Mouse (Mus musculus): ENCODE results near the gene Crk. TPM values are rescaled to one million over a fixed set of nuclear protein-coding genes. Genes with fewer than 3 reads are reported as not detected.

Gene Crk
- 108 and 116 TPM in 2 replicates for polyA plus RNA-seq (2015; fragmentation: Nextera tagmentation; extraction: Ambion mirVana)

DNA sequence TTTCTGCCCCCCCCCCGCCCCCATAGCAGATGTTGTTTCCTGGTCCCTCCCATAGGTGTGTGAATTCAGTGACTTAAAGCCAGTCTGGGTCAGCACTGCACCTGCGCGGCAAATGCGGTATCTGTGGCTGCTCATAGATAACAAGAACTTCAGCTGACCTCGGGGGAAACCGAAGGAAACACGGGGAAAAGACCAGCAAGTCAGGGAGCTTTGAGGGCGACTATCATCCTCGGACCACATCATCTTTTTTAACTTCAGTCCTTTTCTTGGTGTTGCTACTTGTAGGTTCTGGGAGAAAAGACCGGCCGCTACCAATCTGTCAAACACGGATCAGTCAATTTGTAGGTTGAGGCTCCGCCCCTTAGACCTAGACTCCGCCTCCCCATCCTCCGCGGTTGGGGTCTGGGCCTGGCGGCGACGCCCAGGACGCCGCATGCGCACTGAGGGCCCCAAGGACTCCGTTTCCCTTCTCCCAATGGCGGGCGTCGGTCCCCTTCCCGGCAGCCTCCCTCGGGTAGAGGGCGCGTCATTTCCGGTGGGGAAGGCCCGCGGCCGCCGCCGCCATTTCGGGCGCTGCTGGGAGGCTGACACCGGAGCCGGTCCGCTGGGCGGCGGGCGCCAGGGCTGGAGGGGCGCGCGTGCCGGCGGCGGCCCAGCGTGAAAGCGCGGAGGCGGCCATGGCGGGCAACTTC, at the start of gene Crk:
Crk (plus strand) TSS at position 513 of the 692 bp plus-strand sequence.
- Histone ChIP-seq H3K36me3 (peaks cover 5% of the 10 kb centered on the region), H3K4me1 (peaks cover 8% of the 10 kb centered on the region; the same call in 1 of the 2 replicates), H3K9me3 (no peaks in the 10 kb centered on the region), H3K27ac (peak within 1 kb of the TSS; percentile 97), H3K4me2 (peak within 1 kb of the TSS; percentile 74), H3K27me3 (replicated peaks) (no peaks in the 10 kb centered on the region), H3K4me3 (replicated peaks) (peak within 1 kb of the TSS; percentile 99), H3K9ac (peak within 1 kb of the TSS; percentile 97)
- ATAC-seq (ENCODE audit: insufficient read depth, low FRiP score, low read depth), result peak; percentile 96
- under 1% methylated on average over 55 of the region's 55 CpGs for WGBS

DNA sequence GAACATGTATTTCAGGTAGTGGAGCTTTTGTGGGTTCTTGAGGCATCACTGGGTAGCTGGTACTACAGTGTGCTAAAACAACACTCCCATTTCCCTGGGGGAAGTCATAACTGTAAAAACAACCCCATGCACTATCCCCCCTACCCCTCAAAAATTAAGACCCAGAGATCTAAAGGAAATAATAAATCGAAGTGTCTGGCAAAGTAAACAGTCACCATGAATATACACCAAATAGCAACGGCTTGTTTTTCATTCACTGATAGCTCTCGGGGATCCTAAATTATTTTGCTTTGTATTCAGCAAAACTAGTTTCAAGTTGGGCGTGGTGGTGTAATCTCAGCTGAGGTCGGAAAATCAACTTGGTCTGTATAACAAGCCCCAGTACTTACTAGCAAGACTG, 49.0 kb upstream of the Crk start:
- H3K9ac ChIP-seq, result no peak overlapping the region; the same call in 1 of the 2 replicates
- peak overlapping the region; percentile 77 for H3K4me3 ChIP-seq (replicated peaks)
- H3K36me3 ChIP-seq, result peaks cover 22% of the 10 kb centered on the region
- peak overlapping the region; percentile 76; the same call in 1 of the 2 replicates for H3K27ac ChIP-seq
- 8% methylated on average over 5 of the region's 5 CpGs for WGBS
- ATAC-seq (ENCODE audit: insufficient read depth, low FRiP score, low read depth), result no peak
- H3K4me2 ChIP-seq, result peak overlapping the region; percentile 83
- peaks cover 17% of the 10 kb centered on the region; the same call in 1 of the 2 replicates for H3K4me1 ChIP-seq
- H3K9me3 ChIP-seq, result no peaks in the 10 kb centered on the region
- no peaks in the 10 kb centered on the region for H3K27me3 ChIP-seq (replicated peaks)

DNA sequence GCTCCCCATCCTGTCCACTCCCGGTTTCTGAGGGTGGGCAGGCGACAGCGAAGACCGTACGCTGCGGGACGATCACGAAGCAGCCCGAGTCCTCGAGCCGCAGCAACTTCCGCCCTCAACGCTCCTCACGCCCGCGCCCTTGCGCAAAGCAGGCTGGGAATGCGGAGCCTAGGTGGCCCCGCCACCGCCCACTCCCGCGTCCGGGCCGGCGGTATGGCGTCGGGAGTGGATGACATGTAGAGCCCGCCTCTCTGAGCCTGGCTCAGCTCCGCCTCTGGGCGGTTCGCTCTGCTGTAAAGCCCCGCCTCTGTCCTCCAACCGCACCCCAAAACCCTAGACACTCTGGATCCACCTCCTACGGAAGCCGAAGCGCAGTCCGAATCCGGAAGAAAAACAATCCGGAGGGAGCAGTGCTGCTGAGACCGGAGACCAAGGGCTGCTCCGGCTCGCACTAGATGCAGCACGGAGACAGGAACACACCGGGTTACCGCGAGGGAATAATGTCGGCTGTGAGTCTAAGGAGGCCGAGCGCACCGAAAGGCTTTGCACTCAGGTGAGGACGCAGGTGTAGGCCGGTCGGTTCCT, 48.3 kb upstream of the Crk start, which contains the start of gene Inpp5k:
Inpp5k (plus strand) TSS at position 344 of the 585 bp plus-strand sequence.
- peak; percentile 100 for ATAC-seq (ENCODE audit: insufficient read depth, low FRiP score, low read depth)
- Histone ChIP-seq H3K4me3 (replicated peaks) (peak within 1 kb of the TSS; percentile 77), H3K9ac (peak within 1 kb of the TSS; percentile 60), H3K36me3 (peaks cover 17% of the 10 kb centered on the region), H3K4me1 (peaks cover 17% of the 10 kb centered on the region; the same call in 1 of the 2 replicates), H3K27me3 (replicated peaks) (no peaks in the 10 kb centered on the region), H3K27ac (peak within 1 kb of the TSS; percentile 76), H3K9me3 (no peaks in the 10 kb centered on the region), H3K4me2 (peak within 1 kb of the TSS; percentile 83)
- under 1% methylated on average over 53 of the region's 53 CpGs for whole genome bisulfite sequencing

DNA sequence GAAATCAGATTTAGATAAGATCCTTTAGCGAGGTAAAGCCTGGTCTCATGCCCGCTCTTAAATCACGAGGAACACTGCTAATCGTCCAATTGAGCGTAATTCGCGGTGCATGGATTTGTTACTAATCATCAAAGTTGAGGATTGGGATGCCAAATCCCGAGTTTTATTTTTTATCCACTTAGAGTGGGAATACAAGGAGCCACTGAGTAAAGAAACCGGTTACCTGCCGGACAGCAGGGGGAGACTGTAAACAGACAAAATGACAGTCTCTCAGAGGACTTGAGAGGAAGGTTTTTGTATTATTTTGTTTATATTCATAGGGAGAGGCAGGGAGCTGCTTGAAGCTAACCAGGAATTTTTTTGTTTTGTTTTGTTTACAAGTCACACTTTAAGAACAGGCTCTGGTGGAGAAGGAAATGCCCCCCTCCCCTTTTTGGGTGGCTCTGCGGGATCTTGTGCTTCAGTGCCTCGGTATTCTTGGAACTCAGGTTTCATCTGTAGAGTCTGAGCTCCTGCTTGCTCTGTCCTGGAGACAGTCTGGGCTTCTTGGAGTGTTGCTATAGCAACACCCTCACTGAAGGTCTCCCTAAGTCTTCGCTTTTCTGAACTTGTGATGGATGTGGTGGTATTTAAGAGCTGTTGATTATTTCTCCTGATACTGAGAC, 47.4 kb upstream of the Crk start:
- Histone ChIP-seq H3K36me3 (peaks cover 9% of the 10 kb centered on the region), H3K9me3 (no peaks in the 10 kb centered on the region), H3K4me2 (peak overlapping the region; percentile 83), H3K27ac (no peak overlapping the region; the same call in 1 of the 2 replicates), H3K4me1 (peaks cover 17% of the 10 kb centered on the region; the same call in 1 of the 2 replicates), H3K9ac (peak overlapping the region; percentile 60; the same call in 1 of the 2 replicates), H3K4me3 (replicated peaks) (peak overlapping the region; percentile 77), H3K27me3 (replicated peaks) (no peaks in the 10 kb centered on the region)
- 6% methylated on average over 13 of the region's 13 CpGs for WGBS
- no peak for ATAC-seq (ENCODE audit: insufficient read depth, low FRiP score, low read depth)

DNA sequence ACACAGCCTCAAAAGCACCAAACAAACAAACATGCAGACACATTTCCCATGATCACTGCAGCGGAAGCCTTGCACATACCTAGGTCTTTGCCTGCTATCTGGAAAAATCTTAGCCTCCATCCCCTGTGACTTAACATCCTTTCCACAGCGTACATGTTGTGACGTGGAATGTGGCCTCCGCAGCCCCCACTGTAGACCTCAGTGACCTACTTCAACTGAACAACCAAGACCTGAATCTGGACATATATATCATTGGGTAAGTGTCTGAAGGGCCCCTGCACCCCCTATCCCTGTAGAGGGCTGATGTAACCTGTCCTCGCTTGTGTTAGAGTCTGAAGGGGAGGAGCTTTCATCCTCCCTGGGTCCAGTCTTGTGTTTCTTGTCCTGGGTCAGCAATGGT, 46.1 kb upstream of the Crk start:
- peaks cover 17% of the 10 kb centered on the region; the same call in 1 of the 2 replicates for H3K4me1 ChIP-seq
- WGBS, result 91% methylated on average over 5 of the region's 5 CpGs
- H3K4me3 ChIP-seq (replicated peaks), result no peak overlapping the region
- no peak overlapping the region for H3K4me2 ChIP-seq
- no peak for ATAC-seq (ENCODE audit: insufficient read depth, low FRiP score, low read depth)
- no peaks in the 10 kb centered on the region; the same call in 1 of the 2 replicates for H3K36me3 ChIP-seq
- no peaks in the 10 kb centered on the region for H3K9me3 ChIP-seq
- H3K27me3 ChIP-seq (replicated peaks), result no peaks in the 10 kb centered on the region
- H3K9ac ChIP-seq, result no peak overlapping the region
- H3K27ac ChIP-seq, result no peak overlapping the region

DNA sequence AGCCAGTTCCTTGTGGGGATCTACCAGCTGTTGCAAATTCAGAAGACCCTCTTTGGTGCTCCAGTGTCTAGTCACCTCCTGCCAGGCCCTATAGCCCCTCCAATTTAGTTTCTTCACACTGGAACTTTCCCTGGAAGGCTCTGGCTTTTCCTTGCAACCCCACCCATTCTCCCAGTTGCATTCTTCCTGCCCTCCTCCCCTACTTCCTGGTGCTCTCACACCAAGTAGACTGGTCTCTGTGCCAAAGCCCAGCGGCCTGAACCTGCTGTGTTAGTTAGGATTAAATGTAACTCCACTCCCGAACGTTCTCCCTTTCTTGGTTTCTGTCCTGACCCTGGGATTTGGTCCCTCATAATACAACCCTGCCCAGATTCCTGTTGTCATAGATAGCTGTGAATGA, 44.3 kb upstream of the Crk start:
- WGBS, result 80% methylated on average over 3 of the region's 3 CpGs
- Histone ChIP-seq H3K27me3 (replicated peaks) (no peaks in the 10 kb centered on the region), H3K4me3 (replicated peaks) (no peak overlapping the region), H3K27ac (no peak overlapping the region), H3K9ac (no peak overlapping the region), H3K4me2 (no peak overlapping the region), H3K4me1 (peaks cover 14% of the 10 kb centered on the region; the same call in 1 of the 2 replicates), H3K36me3 (no peaks in the 10 kb centered on the region), H3K9me3 (no peaks in the 10 kb centered on the region)
- no peak for ATAC-seq (ENCODE audit: insufficient read depth, low FRiP score, low read depth)

DNA sequence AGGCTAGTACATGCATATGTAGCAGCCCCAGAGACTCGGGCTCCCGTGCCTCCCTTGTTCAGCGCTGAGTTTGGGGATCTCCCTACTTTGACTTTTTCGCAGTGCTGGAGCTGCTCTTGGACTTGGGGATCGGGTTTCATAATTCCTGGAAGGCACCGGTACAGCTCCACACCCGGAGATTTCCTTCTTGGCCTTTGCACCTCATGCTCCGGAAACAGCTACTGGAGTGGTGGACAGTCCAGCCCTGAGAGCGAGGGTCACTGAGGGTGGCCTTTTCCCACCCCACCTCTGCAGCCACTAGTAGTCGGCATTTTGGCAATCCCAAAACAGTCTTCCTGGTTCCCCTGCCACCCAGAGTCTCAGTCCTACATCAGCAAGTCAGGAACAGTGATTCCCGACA, 43.7 kb upstream of the Crk start:
- Histone ChIP-seq H3K4me2 (no peak overlapping the region), H3K9me3 (no peaks in the 10 kb centered on the region), H3K27ac (no peak overlapping the region), H3K9ac (no peak overlapping the region), H3K4me1 (peaks cover 10% of the 10 kb centered on the region; the same call in 1 of the 2 replicates), H3K27me3 (replicated peaks) (no peaks in the 10 kb centered on the region), H3K36me3 (no peaks in the 10 kb centered on the region), H3K4me3 (replicated peaks) (no peak overlapping the region)
- no peak for ATAC-seq (ENCODE audit: insufficient read depth, low FRiP score, low read depth)
- WGBS, result 67% methylated on average over 11 of the region's 11 CpGs

DNA sequence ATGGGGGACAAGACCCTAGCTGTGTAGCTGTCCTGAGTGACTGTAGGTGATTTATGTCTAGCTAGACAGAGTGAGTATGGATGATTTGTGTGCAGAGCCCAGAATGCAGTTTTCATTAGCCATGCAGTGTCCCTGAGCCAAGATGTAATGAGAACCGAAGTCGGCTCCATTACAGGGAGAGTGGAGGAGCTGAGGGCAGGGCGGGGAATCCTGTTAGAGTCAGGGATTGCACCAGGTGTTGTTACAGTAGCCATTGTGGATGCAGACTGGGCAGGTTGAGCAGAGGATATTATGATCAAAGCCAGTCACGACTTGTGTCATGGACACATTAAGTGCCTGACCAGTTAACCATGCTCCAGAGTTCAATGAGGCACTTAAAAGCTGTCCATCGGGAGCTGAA, 35.7 kb upstream of the Crk start:
- Histone ChIP-seq H3K9me3 (no peaks in the 10 kb centered on the region), H3K9ac (no peak overlapping the region), H3K4me2 (no peak overlapping the region), H3K27ac (no peak overlapping the region), H3K4me3 (replicated peaks) (no peak overlapping the region), H3K4me1 (peaks cover 2% of the 10 kb centered on the region; the same call in 1 of the 2 replicates), H3K36me3 (no peaks in the 10 kb centered on the region), H3K27me3 (replicated peaks) (no peaks in the 10 kb centered on the region)
- ATAC-seq (ENCODE audit: insufficient read depth, low FRiP score, low read depth), result no peak
- WGBS, result 78% methylated on average over 5 of the region's 5 CpGs

DNA sequence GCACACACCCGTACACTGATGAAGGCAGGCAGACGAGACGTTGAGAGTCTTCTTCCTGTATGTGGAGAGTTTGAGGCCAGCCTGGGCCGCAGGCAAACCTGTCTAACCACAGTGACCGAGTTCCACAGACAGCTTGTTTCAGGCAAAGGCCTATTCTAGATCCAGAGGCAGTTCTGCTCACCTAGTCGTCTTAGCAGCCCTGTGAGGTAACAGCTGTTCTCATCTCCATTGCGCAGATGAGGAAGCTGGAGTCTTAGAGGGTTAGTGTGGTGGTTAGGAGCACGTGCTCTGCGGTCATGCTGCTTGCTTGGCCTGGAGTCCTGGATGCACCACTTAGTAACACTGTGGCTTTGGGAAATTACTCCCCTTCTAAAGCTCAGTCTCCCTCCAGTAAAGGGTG, 34.4 kb upstream of the Crk start:
- no peaks in the 10 kb centered on the region for H3K27me3 ChIP-seq (replicated peaks)
- WGBS, result 75% methylated on average over 9 of the region's 9 CpGs

DNA sequence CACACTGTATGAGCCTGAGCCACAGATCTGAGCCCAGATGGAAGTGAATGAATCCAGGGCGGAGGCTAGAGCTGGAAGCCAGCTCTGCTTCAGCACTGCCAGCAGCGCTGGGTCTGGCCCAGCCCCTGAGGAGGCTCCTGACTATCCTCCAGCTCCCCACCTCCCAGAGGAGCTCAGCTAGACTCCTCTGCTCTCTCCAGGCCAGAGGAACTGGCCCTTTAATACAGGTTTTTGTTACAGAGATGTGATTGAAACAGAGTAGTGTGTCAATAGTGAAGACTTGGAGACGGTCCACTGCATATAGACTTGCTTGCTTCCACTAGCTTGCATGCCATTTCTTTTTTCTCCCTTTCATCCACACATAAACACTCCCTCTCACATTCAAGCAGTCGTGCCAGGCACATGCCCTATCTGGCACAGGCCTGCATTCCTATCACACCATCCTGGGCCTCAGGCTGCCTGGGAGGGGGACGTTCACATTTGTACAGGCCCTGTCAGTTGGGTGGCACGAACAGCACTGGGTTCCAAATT, 31.3 kb upstream of the Crk start:
- no peaks in the 10 kb centered on the region for H3K9me3 ChIP-seq
- 61% methylated on average over 6 of the region's 6 CpGs for WGBS
- no peak overlapping the region for H3K27ac ChIP-seq
- no peaks in the 10 kb centered on the region for H3K27me3 ChIP-seq (replicated peaks)
- H3K36me3 ChIP-seq, result no peaks in the 10 kb centered on the region
- H3K4me3 ChIP-seq (replicated peaks), result no peak overlapping the region
- peaks cover 17% of the 10 kb centered on the region for H3K4me1 ChIP-seq
- H3K4me2 ChIP-seq, result no peak overlapping the region
- no peak overlapping the region for H3K9ac ChIP-seq
- ATAC-seq (ENCODE audit: insufficient read depth, low FRiP score, low read depth), result no peak

More for the DNA sequence above, 34.4 kb upstream of the Crk start:
- no peak for ATAC-seq (ENCODE audit: insufficient read depth, low FRiP score, low read depth)
- H3K9me3 ChIP-seq, result no peaks in the 10 kb centered on the region
- no peaks in the 10 kb centered on the region for H3K36me3 ChIP-seq
- no peak overlapping the region for H3K27ac ChIP-seq
- H3K4me3 ChIP-seq (replicated peaks), result no peak overlapping the region
- no peak overlapping the region for H3K4me2 ChIP-seq
- H3K9ac ChIP-seq, result no peak overlapping the region
- H3K4me1 ChIP-seq, result peaks cover 9% of the 10 kb centered on the region; the same call in 1 of the 2 replicates

DNA sequence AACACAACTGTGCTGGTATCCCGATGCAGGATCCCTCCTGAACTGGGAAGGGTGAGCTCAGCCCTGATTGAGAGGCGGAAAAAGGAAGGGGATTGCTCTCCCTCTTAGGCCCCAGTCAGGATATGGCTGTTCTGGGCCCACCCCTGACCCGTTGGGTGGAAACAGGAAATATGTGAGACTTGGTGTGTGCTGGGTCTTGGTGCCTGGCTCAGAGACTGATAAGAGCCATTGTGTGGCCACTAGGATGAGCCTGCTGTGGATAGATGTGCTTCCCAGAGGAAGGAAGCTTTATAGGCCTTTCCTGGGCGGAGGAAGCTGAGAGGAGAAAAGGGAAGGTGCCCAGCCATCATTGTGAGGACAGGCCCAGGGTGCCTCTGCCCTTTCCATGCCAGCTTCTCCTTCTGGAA, 29.9 kb upstream of the Crk start:
- ATAC-seq (ENCODE audit: insufficient read depth, low FRiP score, low read depth), result no peak
- 62% methylated on average over 4 of the region's 4 CpGs for WGBS

More for the DNA sequence above, 29.9 kb upstream of the Crk start:
- Histone ChIP-seq H3K27ac (peak overlapping the region; percentile 48; the same call in 1 of the 2 replicates), H3K36me3 (no peaks in the 10 kb centered on the region), H3K4me2 (no peak overlapping the region), H3K4me1 (peaks cover 24% of the 10 kb centered on the region), H3K9me3 (no peaks in the 10 kb centered on the region), H3K9ac (no peak overlapping the region), H3K27me3 (replicated peaks) (no peaks in the 10 kb centered on the region), H3K4me3 (replicated peaks) (no peak overlapping the region)
